Mouse (Mus musculus) c-Kit-positive CD71-negative TER-119-negative erythroid progenitor cells, embryonic 14.5 days (primary cell): Measurements from ENCODE around the gene Ugt1a7c.
"Not testable (repeated sequence)": the region's sequence is repeated elsewhere in the genome, so short reads cannot be mapped to it uniquely, and the experiment has no call there.

Source experiments
- DNase-seq: peaks from one replicate; pipeline ENCODE4 v3.0.0-alpha.2; 2013; ENCODE audit warnings: low read depth

Gene Ugt1a7c

DNA sequence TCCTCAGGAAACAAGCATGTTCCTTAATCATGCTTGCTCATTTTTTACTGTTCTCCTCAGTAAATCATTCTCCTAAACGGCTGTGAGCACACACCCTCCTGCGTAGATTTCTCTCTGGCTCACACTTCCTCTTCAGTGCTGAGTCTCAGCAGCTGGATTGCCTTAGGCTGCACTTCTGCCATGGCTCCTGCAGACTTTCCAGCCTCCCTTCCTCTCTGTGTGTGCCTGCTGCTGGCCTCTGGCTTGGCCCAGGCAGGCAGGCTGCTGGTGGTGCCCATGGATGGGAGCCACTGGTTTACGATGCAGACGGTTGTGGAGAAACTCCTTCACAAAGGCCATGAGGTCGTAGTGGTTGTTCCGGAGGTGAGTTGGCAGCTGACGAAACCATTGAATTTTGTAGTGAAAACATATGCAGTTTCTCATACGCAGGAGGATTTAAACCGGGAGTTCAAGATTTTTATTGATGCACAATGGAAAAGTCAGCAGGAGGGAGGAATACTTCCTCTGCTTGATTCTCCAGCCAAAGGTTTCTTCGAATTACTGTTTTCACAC is at the start of gene Ugt1a7c:
Gene Ugt1a7c, plus strand, starts transcription at position 122 of the 552 bp plus-strand sequence.
- no peak for DNase-seq

DNA sequence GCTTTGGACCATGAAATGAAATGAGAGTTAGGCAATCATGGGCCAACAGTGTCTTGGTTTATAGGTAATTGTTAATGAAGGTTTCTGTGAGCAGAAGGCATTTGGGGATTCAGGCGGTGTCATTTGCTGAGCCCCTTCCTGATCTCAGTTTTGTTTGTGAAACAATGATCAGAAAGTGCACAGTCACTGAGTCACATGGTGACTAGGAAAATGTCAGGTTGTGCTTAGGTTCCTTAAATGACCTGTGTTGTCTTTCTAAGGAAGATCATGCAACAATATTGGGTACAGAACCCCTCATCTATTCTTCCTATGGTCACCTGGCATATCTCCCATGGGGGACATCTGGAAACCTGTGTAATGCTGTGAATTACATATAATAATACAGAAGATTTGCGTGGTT is 47.5 kb upstream of the Ugt1a7c start:
- not testable (repeated sequence) for DNase-seq

DNA sequence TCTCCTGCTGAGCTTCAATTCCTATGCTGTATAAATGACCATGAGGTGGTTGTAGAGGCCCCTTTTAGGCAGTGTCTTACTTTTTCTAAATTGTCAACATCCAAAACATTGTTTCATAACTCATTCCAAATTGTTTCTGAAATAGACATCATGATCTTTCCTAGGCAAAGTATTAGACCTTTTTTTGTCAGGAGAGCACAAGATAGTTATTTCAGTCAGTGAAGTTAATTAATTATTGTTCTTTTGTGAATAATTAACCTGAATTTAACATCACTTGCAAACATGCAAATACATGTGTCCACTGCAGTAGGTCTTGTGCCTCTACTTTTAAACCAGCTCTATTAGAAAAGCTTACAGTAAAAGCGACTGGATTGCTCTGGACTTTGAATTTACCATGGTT is 39.8 kb upstream of the Ugt1a7c start, which contains the start of gene Ugt1a10:
Gene Ugt1a10, plus strand, starts transcription at position 301 of the 400 bp plus-strand sequence.
- no peak for DNase-seq

DNA sequence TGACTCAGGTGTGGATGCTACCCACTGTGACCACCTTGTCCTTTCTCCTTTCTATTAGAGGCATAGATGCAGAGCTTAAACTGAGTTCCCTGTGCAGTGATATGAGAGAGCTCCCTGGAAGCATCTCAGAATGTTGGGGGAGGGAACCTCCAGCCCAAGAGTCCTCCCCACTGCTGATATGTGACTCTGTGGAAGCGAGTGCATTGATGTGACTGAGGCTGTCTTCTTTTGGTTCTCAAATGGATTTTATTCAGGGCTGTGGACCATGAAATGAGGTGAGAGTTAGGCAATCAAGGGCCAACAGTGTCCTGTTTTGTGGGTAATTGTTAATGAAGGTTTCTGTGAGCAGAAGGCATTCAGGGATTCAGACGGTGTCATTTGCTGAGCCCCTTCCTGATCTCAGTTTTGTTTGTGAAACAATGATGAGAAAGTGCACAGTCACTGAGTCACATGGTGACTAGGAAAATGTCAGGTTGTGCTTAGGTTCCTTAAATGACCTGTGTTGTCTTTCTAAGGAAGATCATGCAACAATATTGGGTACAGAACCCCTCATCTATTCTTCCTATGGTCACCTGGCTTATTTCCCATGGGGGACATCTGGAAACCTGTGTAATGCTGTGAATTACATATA is 28.3 kb upstream of the Ugt1a7c start:
- DNase-seq: not testable (repeated sequence)

DNA sequence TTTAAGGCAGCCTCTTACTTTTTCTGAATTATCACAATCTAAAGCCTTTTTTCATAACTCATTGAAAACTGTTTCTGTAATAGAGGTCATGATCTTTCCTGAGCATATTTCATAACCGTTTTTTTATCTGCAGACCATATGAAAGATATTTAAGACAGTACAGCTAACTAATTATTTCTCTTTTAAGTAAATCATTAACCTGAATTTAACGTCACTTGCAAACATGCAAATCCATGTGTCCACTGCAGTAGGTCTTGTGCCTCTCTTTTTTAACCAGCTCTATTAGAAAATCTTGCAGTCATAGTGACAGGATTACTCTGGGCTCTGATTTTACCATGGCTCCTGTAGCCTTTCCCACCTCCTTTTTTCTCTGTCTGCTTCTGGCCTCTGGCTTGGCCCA is 24.4 kb upstream of the Ugt1a7c start, which contains the start of gene Ugt1a9:
Gene Ugt1a9, plus strand, starts transcription at position 306 of the 400 bp plus-strand sequence.
- no peak for DNase-seq

DNA sequence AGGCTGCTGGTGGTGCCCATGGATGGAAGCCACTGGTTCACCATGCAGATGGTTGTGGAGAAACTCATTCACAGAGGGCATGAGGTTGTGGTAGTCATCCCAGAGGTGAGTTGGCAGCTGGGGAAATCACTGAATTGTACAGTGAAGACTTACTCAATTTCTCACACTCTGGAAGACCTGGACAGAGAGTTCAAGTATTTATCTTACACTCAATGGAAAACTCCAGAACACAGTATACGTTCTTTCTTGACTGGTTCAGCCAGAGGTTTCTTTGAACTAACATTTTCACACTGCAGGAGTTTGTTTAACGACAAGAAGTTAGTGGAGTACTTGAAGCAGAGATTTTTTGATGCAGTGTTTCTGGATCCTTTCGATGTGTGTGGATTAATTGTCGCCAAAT is 24.0 kb upstream of the Ugt1a7c start:
- no peak for DNase-seq

DNA sequence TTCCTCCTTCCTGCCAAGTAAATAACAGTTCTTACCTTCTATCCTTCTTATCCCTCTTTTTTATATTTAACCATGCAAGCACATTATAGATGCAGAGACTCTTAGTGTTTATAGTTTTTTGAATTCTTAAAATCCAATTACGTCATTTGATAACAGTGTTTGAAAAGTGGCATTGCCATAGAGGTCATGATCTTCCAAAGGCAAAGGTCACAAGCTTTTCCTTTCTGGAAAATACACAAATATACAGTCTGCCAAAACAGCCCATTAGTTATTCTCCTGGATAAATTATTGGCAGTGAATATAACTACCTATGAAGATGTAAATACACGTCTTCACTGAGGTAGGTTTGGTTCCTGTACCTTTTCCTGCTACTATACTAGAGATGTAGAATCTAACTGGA is 20.4 kb upstream of the Ugt1a7c start:
- DNase-seq: no peak

DNA sequence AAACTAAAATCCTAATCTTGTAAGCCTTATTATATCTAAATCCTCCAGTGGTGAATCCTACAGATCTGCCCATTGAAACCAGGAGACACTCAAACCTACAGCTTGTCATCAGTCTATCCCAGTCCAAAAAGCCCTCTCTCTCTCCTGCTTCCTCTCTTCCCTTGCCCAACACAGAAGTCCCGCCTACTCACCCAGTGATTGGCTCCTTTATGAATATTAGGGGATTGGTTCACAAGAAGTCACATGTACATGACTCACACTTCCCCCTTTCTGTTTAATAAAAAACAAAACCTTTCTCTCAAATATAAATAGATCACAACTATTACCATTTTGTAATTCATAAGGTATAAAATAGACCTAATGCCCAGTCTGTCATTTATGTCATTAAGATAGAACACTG is 17.7 kb upstream of the Ugt1a7c start:
- DNase-seq: no peak

DNA sequence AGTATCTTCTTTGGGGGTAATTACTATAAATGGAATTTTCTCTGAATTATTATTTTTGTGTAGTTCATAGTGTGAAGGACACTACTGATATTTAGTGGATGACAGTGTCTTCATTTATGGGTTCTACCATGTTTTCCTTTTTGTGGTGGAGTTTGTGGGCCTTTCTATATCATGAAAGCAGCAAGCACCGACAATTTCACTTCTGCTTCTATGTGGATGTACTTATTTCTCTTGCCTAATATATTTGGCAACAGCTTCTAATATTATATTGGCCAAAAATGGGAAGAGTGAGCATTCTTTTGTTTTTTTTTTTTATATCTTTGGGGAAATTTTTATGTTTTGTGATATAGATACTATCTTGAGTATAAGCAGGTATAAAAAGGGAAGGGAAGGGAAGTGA is 13.2 kb upstream of the Ugt1a7c start:
- no peak for DNase-seq

DNA sequence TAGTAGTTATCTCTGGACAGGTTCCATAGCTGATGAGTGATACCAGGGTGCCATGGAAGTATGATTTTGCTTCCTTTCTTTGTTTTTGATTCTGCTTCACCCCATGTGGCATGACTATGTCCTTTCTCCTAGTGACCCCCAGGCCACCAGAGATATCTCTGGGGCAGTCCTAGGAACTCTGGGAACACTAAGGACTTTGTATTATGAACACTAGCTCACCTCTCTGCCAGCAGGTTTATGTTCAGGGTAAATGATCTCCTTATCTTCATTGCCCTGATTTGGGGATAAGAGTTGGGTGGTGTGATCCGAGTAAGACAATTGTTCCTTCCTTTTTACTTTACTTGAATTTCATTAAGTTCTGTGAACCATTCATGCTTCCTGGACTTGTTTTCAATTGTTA is 8.7 kb upstream of the Ugt1a7c start:
- DNase-seq: no peak

DNA sequence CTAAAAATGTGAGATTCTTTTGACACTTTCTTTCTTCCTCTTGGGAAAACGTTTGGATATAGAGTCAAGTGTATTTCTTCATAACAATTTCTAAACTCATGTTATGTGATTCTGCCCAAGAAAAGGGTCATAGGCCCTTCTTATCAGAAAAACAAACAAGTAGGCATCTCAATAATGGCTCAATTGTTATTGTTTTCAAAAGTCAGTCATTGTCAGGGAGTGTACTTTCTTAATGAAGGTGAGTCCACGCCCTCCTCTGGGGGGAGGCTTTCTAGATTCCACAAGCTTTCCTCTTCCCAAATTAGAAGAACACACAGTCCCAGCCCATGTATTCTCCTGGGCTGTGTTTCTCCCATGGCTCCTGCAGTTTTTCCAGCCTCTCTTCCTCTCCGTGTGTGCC is 7.3 kb upstream of the Ugt1a7c start, which contains the start of gene Ugt1a8:
Gene Ugt1a8, plus strand, starts transcription at position 301 of the 400 bp plus-strand sequence.
- DNase-seq: no peak

DNA sequence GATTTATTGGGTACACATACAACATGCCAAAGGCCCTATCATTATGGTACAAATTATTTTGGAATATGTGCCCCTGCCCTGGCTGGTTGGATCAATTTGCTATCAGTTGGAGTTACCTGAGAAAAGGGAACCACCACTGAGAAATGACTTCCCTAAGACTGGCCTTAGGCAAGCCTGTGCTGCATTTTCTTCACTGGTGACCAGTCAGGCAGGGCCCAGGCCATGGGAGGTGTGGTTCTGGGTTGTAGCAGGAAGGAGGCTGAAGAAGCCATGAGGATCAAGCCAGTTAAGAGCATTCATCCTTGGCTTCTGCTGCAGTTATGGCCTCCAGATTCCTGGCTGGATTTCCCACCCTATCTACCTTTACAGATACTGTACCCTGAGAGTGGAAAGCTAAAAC is 2.5 kb upstream of the Ugt1a7c start:
- no peak for DNase-seq

DNA sequence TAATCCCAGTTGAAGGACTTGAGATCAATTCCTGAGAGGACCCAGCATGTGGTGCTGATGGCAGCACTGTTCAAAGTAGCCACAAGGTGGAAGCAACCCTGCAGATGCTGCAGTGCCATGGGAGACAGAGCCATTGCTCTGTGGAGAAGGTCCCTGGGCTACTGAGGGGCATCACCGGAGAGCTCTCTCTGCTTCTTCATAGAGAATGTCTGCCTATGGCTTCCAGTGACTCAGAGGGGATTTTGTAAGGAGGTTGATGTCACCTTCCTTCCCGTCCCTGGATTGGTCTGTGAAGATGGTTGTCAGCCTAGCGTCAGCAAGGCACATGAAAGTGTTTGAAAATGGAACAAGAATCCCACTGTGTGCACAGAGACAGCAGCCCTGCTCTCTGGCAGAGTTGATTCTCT is 589 bp upstream of the Ugt1a7c start:
- DNase-seq: not testable (repeated sequence)

DNA sequence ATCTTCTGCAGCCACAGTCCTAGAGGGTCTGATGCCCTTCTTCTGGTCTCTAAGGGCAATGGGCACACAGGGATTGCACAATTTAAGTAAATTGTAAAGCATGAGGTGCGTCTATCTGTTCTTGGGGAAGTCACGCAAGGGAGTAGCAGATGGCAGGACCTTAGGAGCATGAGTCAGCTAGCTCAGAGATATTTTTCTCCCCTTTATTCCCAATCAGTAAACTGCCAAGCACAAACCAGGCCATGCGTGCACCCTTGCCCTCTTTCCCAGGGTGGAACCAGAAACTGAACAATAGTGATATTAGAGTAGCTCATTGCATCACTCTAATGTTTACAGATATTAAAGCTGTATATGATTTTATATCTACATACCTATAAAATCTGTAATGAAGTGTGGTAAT is 3.7 kb downstream of the Ugt1a7c start:
- not testable (repeated sequence) for DNase-seq

DNA sequence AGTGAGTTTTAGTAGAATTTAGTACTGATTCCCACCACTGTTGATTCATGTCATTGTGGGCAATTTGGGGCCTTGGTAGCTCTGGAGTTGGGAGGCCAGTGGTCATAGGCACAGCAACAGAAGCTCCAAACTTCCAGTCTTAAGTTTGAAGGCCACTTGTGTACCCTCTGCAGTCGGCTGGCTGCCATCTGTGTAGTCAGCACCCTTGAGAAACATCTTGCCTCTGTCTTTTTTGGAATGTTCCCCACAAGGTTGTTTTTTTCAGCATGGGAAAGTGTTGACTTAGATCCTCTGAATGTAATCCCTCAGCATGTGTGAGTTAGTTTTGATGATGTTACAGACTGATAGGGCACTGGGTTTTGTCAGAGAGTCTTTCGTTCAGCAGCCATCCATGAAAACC is 4.8 kb downstream of the Ugt1a7c start:
- DNase-seq: not testable (repeated sequence)

DNA sequence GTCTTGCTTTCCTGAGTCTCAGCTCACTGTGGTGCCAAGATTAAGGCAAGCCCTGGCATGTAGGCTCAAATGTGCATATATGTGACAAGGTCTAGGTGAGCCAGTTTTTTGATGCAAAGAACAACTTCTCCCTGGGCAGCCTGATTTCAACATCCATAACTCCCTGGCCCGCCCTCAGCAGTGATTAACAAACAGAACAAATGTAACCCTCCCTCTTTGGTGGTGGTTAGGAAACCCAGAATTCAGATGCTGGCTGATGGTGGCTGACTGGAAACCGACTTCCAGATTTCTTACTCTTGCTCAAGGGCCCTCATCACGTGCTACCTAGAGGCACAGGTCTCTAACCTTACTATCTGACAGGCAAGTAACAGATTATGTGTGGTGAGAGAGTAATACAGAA is 8.2 kb downstream of the Ugt1a7c start, which contains the start of gene Ugt1a6b:
Gene Ugt1a6b, plus strand, starts transcription at position 234 of the 400 bp plus-strand sequence.
- DNase-seq: not testable (repeated sequence)

DNA sequence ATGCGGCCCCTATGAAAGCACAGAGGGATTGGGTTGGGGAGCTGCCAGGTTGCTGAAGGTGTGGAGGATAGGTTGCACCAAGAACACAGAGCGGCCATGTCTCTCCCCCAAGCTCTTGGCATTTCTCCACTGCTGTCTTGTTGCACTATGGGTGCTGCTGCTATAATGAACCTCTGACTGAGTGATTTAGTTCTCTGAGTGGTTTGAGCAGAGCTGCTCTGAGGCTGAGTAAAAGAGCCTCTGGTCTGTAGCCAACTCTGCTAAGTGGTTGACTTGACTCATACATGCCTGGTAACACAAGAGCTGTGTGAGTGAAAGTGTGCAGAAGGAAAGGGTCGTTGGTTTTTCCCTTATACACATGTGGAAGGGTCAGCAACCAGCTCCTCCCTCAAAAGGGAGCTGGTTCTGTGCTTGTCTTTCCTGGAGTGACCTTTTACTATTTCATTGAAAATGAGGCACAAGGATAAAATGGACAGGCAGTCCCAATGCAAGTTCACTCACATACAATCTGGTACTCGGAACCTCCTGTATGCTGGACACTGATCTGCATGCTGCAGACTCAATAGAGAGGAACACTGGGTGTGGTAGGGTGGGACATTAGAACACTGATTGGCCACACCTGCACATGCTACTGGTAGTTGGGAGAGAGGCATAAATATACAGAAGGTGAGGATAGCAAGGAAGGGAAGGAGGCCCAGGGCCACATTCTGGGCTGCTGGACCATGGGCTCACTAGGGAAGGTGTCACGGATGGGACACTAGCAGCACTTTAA is 9.0 kb downstream of the Ugt1a7c start:
- DNase-seq: not testable (repeated sequence)

DNA sequence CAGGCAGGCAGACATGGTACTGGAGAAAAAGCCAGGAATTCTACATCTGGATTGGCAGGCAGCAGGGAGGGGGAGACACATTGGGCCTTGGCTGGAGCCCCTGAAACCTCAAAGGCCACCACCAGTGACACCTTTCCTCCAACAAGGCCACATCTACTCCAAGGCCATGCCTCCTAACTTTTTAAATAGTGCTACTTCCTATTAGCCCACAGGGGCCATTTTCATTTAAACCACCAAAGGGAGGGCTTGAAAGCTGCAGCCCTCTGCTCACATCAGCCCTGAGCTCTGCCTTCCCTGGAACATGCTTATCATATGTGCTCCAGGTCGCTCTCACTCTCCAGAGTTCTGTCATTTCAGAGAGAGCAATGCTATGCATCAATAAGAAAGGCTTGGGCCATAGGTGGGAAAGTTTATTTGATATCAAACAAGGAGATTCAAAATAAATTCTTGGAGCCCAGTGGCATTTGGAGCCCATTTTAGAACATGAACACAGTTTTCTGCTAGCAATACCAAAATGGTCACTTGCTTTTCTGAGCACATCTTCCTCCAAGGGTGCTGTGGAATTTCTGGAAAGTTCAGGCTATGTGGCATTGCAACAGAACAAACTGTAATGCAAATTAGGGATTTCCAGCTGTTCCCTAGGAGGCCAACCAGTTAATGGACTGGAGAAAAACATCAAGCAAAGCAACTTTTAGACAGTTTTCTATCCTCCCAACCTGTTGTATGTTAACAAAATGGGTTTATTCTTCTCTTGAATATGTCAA is 10.0 kb downstream of the Ugt1a7c start:
- DNase-seq: no peak

DNA sequence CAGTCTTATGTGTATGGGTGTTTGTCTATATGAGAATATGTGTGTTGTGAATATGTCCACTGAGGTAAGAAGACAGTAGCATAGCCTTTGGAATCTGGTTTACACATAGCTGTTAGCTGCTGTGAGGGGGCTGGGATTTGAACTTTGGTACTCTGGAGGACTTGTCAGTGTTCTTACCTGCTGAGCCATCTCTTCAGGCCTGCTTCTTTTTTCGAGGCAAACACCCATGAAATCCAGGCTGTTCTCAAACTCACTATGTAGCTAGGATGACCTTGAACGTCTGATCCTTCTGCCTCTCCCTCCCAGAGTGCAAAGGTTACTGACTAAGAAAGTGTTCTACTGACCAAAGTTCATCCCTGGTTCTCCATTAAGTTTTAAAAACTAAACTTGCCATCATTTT is 10.8 kb downstream of the Ugt1a7c start:
- no peak for DNase-seq

DNA sequence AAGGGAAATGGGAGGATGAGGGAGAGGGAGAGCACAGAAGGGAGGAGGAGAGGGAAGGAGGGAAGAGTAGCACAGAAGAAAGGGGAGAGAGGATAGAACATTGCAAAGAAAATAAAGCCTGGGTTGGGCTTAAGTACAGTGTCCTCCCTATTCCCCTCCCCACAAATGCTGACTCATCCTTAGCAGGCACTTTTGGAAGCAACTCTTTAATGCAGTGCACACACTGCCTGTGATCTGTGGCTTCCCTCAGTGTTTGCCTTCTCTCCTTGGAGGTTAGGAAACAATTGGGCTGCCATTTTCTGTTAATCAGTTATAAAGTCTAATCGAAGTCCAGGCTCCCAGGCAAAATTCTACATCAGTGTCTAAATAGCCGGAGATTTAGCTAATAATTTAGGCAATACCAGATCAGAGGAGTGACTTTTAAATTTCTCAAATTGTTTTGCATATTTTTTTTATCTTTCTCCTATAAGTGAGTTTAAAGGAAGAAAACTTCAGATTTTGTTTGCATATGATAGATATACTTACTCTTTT is 14.2 kb downstream of the Ugt1a7c start:
- DNase-seq: not testable (repeated sequence)

DNA sequence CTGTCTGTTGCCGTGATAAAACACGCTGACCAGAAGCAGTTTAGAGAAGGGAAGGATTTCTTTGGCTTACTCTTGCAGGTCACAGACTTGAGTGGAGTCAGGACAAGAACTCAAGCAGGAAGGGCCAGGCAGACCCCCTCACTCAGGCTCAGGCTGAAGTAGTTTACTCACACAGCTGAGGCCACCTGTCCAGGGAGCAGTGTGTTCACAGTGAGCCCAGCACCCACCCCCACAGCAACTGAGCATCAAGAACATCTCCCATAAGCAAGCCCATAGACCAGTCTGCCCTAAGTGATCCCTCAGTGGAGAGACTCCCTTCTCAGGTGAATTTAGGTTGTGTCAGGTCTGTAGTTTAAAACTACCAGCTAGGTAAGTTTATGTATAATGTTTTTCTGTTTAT is 14.7 kb downstream of the Ugt1a7c start:
- DNase-seq: not testable (repeated sequence)

DNA sequence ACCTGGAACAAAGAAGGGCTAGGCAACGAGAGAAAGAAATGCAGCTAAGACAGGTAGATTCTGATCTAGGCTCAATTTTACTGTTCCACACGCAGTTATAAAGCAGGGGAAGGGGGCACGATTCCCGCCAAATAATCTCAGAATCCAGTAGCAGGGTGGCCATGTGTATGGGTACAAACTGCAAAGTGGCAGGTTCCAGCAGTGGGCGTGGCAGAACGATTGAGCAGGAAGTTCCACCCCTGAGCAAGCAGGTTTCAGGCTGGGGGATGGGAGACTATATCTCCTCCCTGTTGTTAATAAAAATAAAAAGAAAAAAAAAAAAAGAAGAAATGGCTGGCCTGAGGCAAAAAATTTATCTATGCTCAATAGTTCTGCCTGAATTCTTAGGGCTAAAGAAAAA is 17.9 kb downstream of the Ugt1a7c start:
- not testable (repeated sequence) for DNase-seq
